Mouse (Mus musculus) CD4-positive, CD25-positive, alpha-beta regulatory T cell (primary cell): ENCODE results near the gene Usmg5. TPM values are rescaled to one million over a fixed set of nuclear protein-coding genes. Genes with fewer than 3 reads are reported as not detected.

Experiments used
- polyA plus RNA-seq: library from polyadenylated mRNA; unstranded; fragments of 100-300 nt; shearing (Covaris generic); gene quantifications from one replicate; pipeline ENCODE4 v1.2.1, GENCODE M21; 2017

Usmg5 gene
- polyA plus RNA-seq = 395 TPM

GRCm38 (mm10) chr19:47090550-47091156 lies at the start of gene Usmg5, which contains the start of gene Pdcd11:
Gene Usmg5, minus strand, starts transcription at chr19:47090647.
Gene Pdcd11, plus strand, starts transcription at chr19:47090768.

GRCm38 (mm10) chr19:47137771-47138421 lies 47.4 kb upstream of the Usmg5 start, which contains the start of gene Calhm2:
Gene Calhm2, minus strand, starts transcription at chr19:47138294.

GRCm38 (mm10) chr19:47067096-47067882 lies 23.2 kb downstream of the Usmg5 start, which contains the start of gene Taf5:
Gene Taf5, plus strand, starts transcription at chr19:47067746.

GRCm38 (mm10) chr19:47050271-47051032 lies 40.0 kb downstream of the Usmg5 start, which contains the start of gene Pcgf6:
Gene Pcgf6, minus strand, starts transcription at chr19:47050906.

Other genes with a start within 250 kb of the Usmg5 start
- 0.11 TPM for gene Ina, start 75.9 kb downstream of the Usmg5 start, polyA plus RNA-seq
- gene Nt5c2, start 75.5 kb downstream of the Usmg5 start, polyA plus RNA-seq = 40.7 TPM
- gene Pcgf6, start 39.7 kb downstream of the Usmg5 start, polyA plus RNA-seq = 37.7 TPM
- 16.6 TPM for gene Taf5, start 22.9 kb downstream of the Usmg5 start, polyA plus RNA-seq
- 18.0 TPM for gene Pdcd11, start 121 bp upstream of the Usmg5 start, polyA plus RNA-seq
- 18.8 TPM for gene Calhm2, start 47.6 kb upstream of the Usmg5 start, polyA plus RNA-seq
- gene Calhm1, start 53.6 kb upstream of the Usmg5 start, polyA plus RNA-seq = not detected
- gene Calhm3, start 67.1 kb upstream of the Usmg5 start, polyA plus RNA-seq = not detected
- gene Neurl1a, start 88.2 kb upstream of the Usmg5 start, polyA plus RNA-seq = 0.11 TPM